Mouse (Mus musculus): Measurements from ENCODE around the gene C130050O18Rik. TPM values are rescaled to one million over a fixed set of nuclear protein-coding genes. Genes with fewer than 3 reads are reported as not detected.

Gene C130050O18Rik
- total RNA-seq, 1 experiment, result 0.49 TPM

- no peak overlapping the region for H3K9ac ChIP-seq (ENCODE audit: insufficient read depth, low read depth, low read length, poor library complexity, severe bottlenecking)
- H3K36me3 ChIP-seq (ENCODE audit: control insufficient read depth, insufficient read depth, low read length, poor library complexity, severe bottlenecking), result peaks cover 5% of the 10 kb centered on the region; the same call in 1 of the 2 replicates
- H3K9me3 ChIP-seq (ENCODE audit: control insufficient read depth, insufficient read depth, low read depth, low read length), result no peaks in the 10 kb centered on the region
- H3K4me3 ChIP-seq (ENCODE audit: insufficient read depth in 1 of 2, low read depth in 1 of 2, low read length in 2 of 2, poor library complexity in 1 of 2, severe bottlenecking in 1 of 2), result no peak overlapping the region
- TF ChIP-seq MAFK (IDR thresholded peaks at IDR 0.05; ENCODE audit: insufficient read depth, low read depth, low read length) (no peak), CHD2 (IDR thresholded peaks at IDR 0.05; ENCODE audit: low read depth, low read length) (no peak), ZC3H11A (IDR thresholded peaks at IDR 0.05; ENCODE audit: borderline replicate concordance, low read depth, low read length) (no peak), ZNF384 (IDR thresholded peaks at IDR 0.05; ENCODE audit: low read depth, low read length) (no peak), HCFC1 (IDR thresholded peaks at IDR 0.05; ENCODE audit: borderline replicate concordance, insufficient read depth, low read length) (no peak)
- in situ Hi-C loops (cut with MboI; ENCODE audit: low sequenced_read_pairs in 2 of 2, unreplicated experiment in 2 of 2), result no loop called here
- DNase-seq (ENCODE audit: low read depth, low spot score), result no peak
- H3K4me1 ChIP-seq (ENCODE audit: control insufficient read depth in 2 of 2, insufficient read depth in 2 of 2, low read length in 2 of 2, poor library complexity in 1 of 2), result peaks cover 0 to 2% of the 10 kb centered on the region in 2 experiments; a peak in 1 of 4 replicates
- H3K27ac ChIP-seq (ENCODE audit: insufficient read depth, low read depth, low read length, poor library complexity, severe bottlenecking), result no peak overlapping the region
Measured at GRCm38 (mm10) chr5:139407121-139407885, 2.2 kb downstream of the C130050O18Rik start.

DNA sequence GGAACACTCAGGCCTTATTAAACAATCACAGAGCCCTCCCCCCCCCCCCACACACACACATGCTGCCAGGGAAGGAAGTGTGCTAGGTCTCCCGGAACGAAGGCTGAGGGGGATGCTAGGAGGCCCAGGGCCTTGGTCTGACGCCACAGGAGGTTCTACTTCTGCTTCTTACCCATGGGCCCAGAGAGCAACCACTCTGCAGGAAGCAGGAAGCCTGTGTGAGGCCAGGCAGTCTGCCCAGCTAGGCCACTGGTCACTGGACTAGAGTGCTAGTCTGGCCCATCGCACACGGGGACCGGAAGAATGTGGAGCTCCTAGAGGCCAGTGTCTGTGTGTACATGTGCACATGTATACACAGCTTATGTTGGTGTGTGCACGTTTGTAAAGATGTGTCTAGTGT, 3.4 kb downstream of the C130050O18Rik start:
- no peaks in the 10 kb centered on the region for H3K9me3 ChIP-seq (ENCODE audit: control insufficient read depth, insufficient read depth, low read depth, low read length)
- no peak overlapping the region for H3K4me3 ChIP-seq (ENCODE audit: insufficient read depth in 1 of 2, low read depth in 1 of 2, low read length in 2 of 2, poor library complexity in 1 of 2, severe bottlenecking in 1 of 2)
- H3K36me3 ChIP-seq (ENCODE audit: control insufficient read depth, insufficient read depth, low read length, poor library complexity, severe bottlenecking), result peaks cover 5% of the 10 kb centered on the region; the same call in 1 of the 2 replicates
- in situ Hi-C loops (cut with MboI; ENCODE audit: low sequenced_read_pairs in 2 of 2, unreplicated experiment in 2 of 2), result no loop called here
- TF ChIP-seq ZNF384 (IDR thresholded peaks at IDR 0.05; ENCODE audit: low read depth, low read length) (no peak), CHD2 (IDR thresholded peaks at IDR 0.05; ENCODE audit: low read depth, low read length) (no peak), ZC3H11A (IDR thresholded peaks at IDR 0.05; ENCODE audit: borderline replicate concordance, low read depth, low read length) (no peak), MAFK (IDR thresholded peaks at IDR 0.05; ENCODE audit: insufficient read depth, low read depth, low read length) (no peak), HCFC1 (IDR thresholded peaks at IDR 0.05; ENCODE audit: borderline replicate concordance, insufficient read depth, low read length) (no peak)
- no peak for DNase-seq (ENCODE audit: low read depth, low spot score)
- H3K4me1 ChIP-seq (ENCODE audit: control insufficient read depth in 2 of 2, insufficient read depth in 2 of 2, low read length in 2 of 2, poor library complexity in 1 of 2), result peaks cover 0 to 2% of the 10 kb centered on the region in 2 experiments; a peak in 1 of 4 replicates
- no peak overlapping the region for H3K9ac ChIP-seq (ENCODE audit: insufficient read depth, low read depth, low read length, poor library complexity, severe bottlenecking)
- H3K27ac ChIP-seq (ENCODE audit: insufficient read depth, low read depth, low read length, poor library complexity, severe bottlenecking), result no peak overlapping the region

DNA sequence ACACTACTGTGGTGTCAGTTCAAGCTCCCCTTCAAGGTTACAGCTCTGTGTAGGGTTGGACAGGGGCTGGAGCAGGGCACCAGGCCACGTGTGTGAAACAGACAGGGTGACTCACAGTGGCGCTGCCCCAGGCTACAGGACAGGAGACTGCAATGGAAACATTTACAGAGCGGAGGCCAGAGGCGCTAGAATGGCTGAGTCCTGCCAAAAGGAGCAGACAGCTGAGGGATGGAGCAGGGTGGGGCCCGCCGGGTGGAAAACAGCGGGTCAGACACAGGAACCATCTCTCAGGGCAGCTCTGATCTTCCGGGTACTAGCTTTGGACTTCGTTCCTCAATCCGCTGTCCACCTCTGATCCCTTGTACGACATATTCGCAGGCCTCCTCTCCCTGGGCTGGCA, 4.3 kb downstream of the C130050O18Rik start:
- DNase-seq (ENCODE audit: low read depth, low spot score), result no peak
- in situ Hi-C loops (cut with MboI; ENCODE audit: low sequenced_read_pairs in 2 of 2, unreplicated experiment in 2 of 2), result no loop called here
- no peak overlapping the region for H3K4me3 ChIP-seq (ENCODE audit: insufficient read depth in 1 of 2, low read depth in 1 of 2, low read length in 2 of 2, poor library complexity in 1 of 2, severe bottlenecking in 1 of 2)
- no peak for TF ChIP-seq ZNF384 (IDR thresholded peaks at IDR 0.05; ENCODE audit: low read depth, low read length)
- H3K9ac ChIP-seq (ENCODE audit: insufficient read depth, low read depth, low read length, poor library complexity, severe bottlenecking), result no peak overlapping the region
- H3K9me3 ChIP-seq (ENCODE audit: control insufficient read depth, insufficient read depth, low read depth, low read length), result no peaks in the 10 kb centered on the region
- H3K36me3 ChIP-seq (ENCODE audit: control insufficient read depth, insufficient read depth, low read length, poor library complexity, severe bottlenecking), result peaks cover 9% of the 10 kb centered on the region; the same call in 1 of the 2 replicates
- no peak overlapping the region for H3K27ac ChIP-seq (ENCODE audit: insufficient read depth, low read depth, low read length, poor library complexity, severe bottlenecking)
- peaks cover 0 to 2% of the 10 kb centered on the region in 2 experiments; a peak in 1 of 4 replicates for H3K4me1 ChIP-seq (ENCODE audit: control insufficient read depth in 2 of 2, insufficient read depth in 2 of 2, low read length in 2 of 2, poor library complexity in 1 of 2)

DNA sequence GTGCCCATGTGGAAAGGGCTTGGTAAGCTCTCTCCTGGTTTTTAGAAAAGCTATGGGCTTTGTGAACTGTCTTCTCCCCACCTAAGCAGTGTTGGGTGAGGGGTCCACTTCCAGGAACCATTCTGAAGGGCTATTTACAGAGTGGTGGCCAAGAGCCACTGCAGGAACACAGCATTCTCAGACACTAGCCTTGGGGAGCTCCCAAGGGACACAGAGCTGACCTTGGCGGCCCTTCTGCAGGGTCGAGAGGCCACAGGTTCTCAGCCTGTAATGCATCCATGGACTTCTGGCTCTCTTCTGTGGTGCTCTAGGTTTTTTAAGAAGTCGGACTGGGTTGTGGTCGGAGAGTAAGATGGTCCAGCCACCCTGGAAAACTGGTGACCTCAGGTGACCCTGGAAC, 5.0 kb downstream of the C130050O18Rik start:
- TF ChIP-seq MAFK (IDR thresholded peaks at IDR 0.05; ENCODE audit: insufficient read depth, low read depth, low read length), result no peak
- TF ChIP-seq HCFC1 (IDR thresholded peaks at IDR 0.05; ENCODE audit: borderline replicate concordance, insufficient read depth, low read length), result no peak
- TF ChIP-seq CHD2 (IDR thresholded peaks at IDR 0.05; ENCODE audit: low read depth, low read length), result no peak
- TF ChIP-seq ZC3H11A (IDR thresholded peaks at IDR 0.05; ENCODE audit: borderline replicate concordance, low read depth, low read length), result no peak
- TF ChIP-seq ZNF384 (IDR thresholded peaks at IDR 0.05; ENCODE audit: low read depth, low read length), result no peak
- in situ Hi-C loops (cut with MboI; ENCODE audit: low sequenced_read_pairs in 2 of 2, unreplicated experiment in 2 of 2), result no loop called here
- no peaks in the 10 kb centered on the region for H3K9me3 ChIP-seq (ENCODE audit: control insufficient read depth, insufficient read depth, low read depth, low read length)
- H3K4me1 ChIP-seq (ENCODE audit: control insufficient read depth in 2 of 2, insufficient read depth in 2 of 2, low read length in 2 of 2, poor library complexity in 1 of 2), result peaks cover 0 to 2% of the 10 kb centered on the region in 2 experiments; a peak in 1 of 4 replicates
- H3K27ac ChIP-seq (ENCODE audit: insufficient read depth, low read depth, low read length, poor library complexity, severe bottlenecking), result no peak overlapping the region
- DNase-seq (ENCODE audit: low read depth, low spot score), result no peak
- peaks cover 16% of the 10 kb centered on the region for H3K36me3 ChIP-seq (ENCODE audit: control insufficient read depth, insufficient read depth, low read length, poor library complexity, severe bottlenecking)
- H3K9ac ChIP-seq (ENCODE audit: insufficient read depth, low read depth, low read length, poor library complexity, severe bottlenecking), result no peak overlapping the region
- no peak overlapping the region for H3K4me3 ChIP-seq (ENCODE audit: insufficient read depth in 1 of 2, low read depth in 1 of 2, low read length in 2 of 2, poor library complexity in 1 of 2, severe bottlenecking in 1 of 2)
